Mouse (Mus musculus) urinary bladder, postnatal 14 days (tissue): ENCODE data around the gene Gm49395.

ENCODE experiments used
- DNase-seq: peaks from one replicate; pipeline ENCODE4 v3.0.0; 2021; ENCODE audit warnings: low spot score

The Gm49395 gene

DNA sequence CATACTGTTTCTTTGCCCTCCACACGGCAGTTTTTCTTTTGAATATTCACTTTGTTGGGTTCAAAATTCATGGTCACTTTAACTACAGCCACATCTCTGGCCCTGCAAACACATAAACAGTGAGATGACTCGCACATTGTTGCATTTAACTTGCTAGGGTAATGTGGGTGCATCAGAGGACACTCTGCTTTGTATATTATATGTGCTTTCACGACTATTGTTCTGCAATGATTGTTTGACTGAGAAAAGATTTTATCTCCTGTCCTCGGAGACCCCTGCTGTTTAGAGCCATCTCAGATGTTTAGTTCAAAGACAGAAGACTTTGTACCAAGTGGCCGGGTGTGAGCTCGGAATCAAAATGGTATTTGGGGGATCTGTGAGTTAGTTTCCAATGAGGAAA is 114.1 kb downstream of the Gm49395 start:
- no peak for DNase-seq

DNA sequence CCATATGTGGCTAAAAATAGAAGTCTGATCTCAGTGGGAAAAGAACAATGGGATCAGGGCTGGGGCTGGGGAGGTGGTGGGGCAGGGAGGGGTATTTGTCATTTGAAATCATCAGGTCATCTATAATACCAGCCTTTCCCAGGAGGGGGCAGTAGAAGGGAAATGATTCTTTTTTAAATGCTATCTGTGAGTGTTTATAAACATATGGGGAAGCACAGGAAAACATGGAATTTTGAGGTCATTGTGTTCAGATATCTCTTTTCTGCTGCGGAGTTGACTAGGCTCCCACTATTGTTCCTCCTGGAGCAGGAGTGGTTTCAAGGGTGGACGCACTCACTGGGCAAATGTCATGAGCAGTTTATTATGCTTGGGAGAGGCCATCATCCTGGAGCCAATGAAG is 114.6 kb downstream of the Gm49395 start:
- no peak for DNase-seq
